Mouse (Mus musculus) cerebellum, adult 2 months (tissue): Measurements from ENCODE around the gene Iqsec2. TPM values are rescaled to one million over a fixed set of nuclear protein-coding genes. Genes with fewer than 3 reads are reported as not detected.

ENCODE experiments used
- DNase-seq, 2 experiments: peaks; one replicate each; pipeline ENCODE4 v3.0.0; 2021
- H3K27ac ChIP-seq: fragments of 200-500 bp; 2 replicates; pipeline ENCODE4 v1.5.1; 2012; ENCODE audit warnings: low read length, control low read depth, inconsistent platforms; ENCODE audit not compliant: insufficient read depth
- H3K27me3 ChIP-seq: fragments of 200-500 bp; 2 replicates; pipeline ENCODE4 v1.6.1; 2012; ENCODE audit warnings: inconsistent platforms, mild to moderate bottlenecking, low read length, moderate library complexity; ENCODE audit not compliant: control insufficient read depth, insufficient read depth
- H3K4me1 ChIP-seq: fragments of 200-500 bp; 2 replicates; pipeline ENCODE4 v1.6.1; 2011; ENCODE audit warnings: low read length; ENCODE audit not compliant: control insufficient read depth, insufficient read depth
- H3K4me3 ChIP-seq: fragments of 200-500 bp; replicated peaks from 2 replicates; pipeline ENCODE3; 2011; ENCODE audit warnings: mild to moderate bottlenecking, low read depth, low read length, control low read depth; ENCODE audit not compliant: insufficient read depth
- CTCF ChIP-seq: fragments of 200-500 bp; IDR thresholded peaks from 2 replicates; pipeline ENCODE4 v1.5.1; 2011; ENCODE audit warnings: low read depth, mild to moderate bottlenecking, control low read depth, low read length, moderate library complexity, borderline replicate concordance; ENCODE audit not compliant: insufficient read depth
- POLR2A ChIP-seq: fragments of 200-500 bp; IDR thresholded peaks from 2 replicates; pipeline ENCODE4 v1.6.1; 2011; ENCODE audit warnings: low read length, control low read depth, borderline replicate concordance; ENCODE audit not compliant: insufficient read depth
- WGBS: fragments of 180-500 bp; shearing (Covaris S2); methylation state at CpG from one replicate; pipeline ENCODE4 v1.1.7; 2018; 5-methylcytosine and 5-hydroxymethylcytosine counted together
- polyA plus RNA-seq: library from polyadenylated mRNA; depleted of rRNA; stranded (reverse); fragments of >200 nt; gene quantifications from 2 replicates; pipeline ENCODE4 v1.2.3, GENCODE M21; 2012

The Iqsec2 gene
- polyA plus RNA-seq, 1 experiment, result 84.7 TPM

DNA sequence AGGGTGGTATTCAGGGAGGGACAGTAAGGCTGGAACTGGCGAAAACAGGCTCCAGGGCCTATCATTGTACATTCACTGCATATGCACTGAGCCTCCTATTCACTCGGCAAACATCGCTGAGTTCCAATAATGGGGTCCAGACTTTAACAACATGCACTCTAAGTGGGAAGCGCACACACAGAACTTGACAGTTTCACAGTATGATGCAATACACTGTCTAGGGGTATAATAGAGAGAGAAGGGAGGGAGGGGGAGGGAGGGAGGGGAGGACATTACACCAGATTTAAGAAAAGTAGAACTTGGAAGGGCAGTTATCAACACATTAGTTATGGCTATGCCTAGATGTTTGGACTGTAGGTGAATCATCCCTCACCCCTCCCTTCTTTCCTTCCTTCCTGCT, 59.2 kb downstream of the Iqsec2 start:
- WGBS, result 61% methylated on average over 4 of the region's 4 CpGs
- Histone ChIP-seq H3K4me3 (no peak overlapping the region), H3K27me3 (no peaks in the 10 kb centered on the region), H3K4me1 (peaks cover 6% of the 10 kb centered on the region), H3K27ac (0 out of 2 replicates have a peak overlapping the region, but pooled peaks have one; percentile 36)
- no peak for TF ChIP-seq CTCF
- TF ChIP-seq POLR2A, result no peak
- no peak for DNase-seq

DNA sequence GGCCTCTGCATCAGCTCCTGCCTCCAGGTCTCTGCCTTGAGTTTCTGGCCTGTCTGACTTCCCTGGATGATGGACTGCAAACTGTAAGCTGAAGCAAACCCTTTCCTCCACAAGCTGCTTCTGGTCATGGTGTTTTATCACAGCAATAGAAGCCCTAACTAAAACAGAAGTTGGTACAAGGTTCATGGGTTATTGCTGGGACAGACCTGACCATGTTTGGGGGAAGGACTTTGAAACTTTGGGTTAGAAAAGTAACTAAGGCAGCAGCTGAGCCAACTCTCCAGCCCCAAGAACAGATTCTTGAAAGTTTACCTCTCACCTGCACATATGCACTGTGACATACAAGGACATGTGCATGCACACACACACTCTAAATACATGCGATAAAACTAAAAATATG, 61.4 kb downstream of the Iqsec2 start:
- 100% methylated on average over 1 of the region's 1 CpGs for WGBS
- Histone ChIP-seq H3K4me1 (peaks cover 3% of the 10 kb centered on the region), H3K27me3 (no peaks in the 10 kb centered on the region), H3K4me3 (no peak overlapping the region), H3K27ac (no peak overlapping the region)
- no peak for DNase-seq
- no peak for TF ChIP-seq CTCF
- no peak for TF ChIP-seq POLR2A

- TF ChIP-seq POLR2A (no peak), CTCF (no peak)
- Histone ChIP-seq H3K27me3 (no peaks in the 10 kb centered on the region), H3K27ac (no peak overlapping the region), H3K4me3 (no peak overlapping the region), H3K4me1 (no peaks in the 10 kb centered on the region)
- DNase-seq, result no peak
- 97% methylated on average over 1 of the region's 1 CpGs for WGBS
Measured at GRCm38 (mm10) chrX:152214703-152215102, 70.6 kb downstream of the Iqsec2 start.

DNA sequence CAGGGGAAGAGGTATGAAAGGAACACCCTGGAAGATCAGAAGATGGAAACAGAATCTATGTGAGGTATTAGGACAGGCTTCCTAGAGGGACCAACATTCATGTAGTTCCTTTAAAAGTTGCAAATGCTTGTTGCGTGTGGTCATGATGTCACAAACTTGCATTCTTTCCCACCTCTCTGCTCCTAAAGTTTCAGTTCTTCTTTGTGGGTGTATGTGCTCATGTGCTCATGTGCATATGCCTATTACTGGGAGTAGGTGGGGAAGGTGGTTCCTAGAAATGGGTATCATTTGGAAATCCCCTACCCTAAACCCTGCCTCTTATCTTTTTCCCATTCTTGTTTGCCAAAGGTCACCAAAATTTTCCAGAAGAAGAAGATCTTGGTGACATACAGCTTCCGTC, 74.5 kb downstream of the Iqsec2 start:
- no peak for TF ChIP-seq CTCF
- no peak for TF ChIP-seq POLR2A
- no peak overlapping the region for H3K4me3 ChIP-seq
- WGBS, result 92% methylated on average over 2 of the region's 2 CpGs

GRCm38 (mm10) chrX:152221721-152222120, 77.7 kb downstream of the Iqsec2 start:
- Histone ChIP-seq H3K27me3 (no peaks in the 10 kb centered on the region), H3K4me1 (peaks cover 12% of the 10 kb centered on the region), H3K27ac (peak overlapping the region; percentile 24; the same call in 1 of the 2 replicates), H3K4me3 (no peak overlapping the region)
- DNase-seq, result peak; percentile 25 to 61
- no peak for TF ChIP-seq POLR2A
- TF ChIP-seq CTCF, result no peak
- 29% methylated on average over 4 of the region's 4 CpGs for WGBS

More for the DNA sequence above, 74.5 kb downstream of the Iqsec2 start:
- peaks cover 12% of the 10 kb centered on the region for H3K4me1 ChIP-seq
- no peak for DNase-seq
- no peak overlapping the region for H3K27ac ChIP-seq
- H3K27me3 ChIP-seq, result no peaks in the 10 kb centered on the region

DNA sequence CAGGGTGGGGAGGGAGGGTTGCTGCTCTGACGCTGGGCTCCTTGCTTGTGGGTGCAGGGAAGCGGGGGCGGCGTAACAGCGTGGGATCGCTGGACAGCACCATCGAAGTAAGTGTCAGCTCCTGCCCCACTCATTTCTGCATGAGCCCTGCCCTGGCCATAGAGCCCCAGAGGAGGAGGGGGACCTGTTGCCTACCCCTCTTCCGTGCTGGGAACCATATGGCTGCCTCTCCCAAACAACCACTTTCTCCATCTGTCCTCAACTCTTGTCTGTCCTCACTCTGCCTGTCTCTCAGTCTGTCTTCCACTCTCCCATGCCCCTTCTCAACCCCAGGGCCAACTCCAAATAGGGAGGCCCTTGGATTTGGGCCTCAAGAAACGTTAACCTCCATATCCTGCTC, 78.2 kb downstream of the Iqsec2 start:
- DNase-seq, result peak; percentile 58 to 60

GRCm38 (mm10) chrX:152223313-152223712, 79.2 kb downstream of the Iqsec2 start:
- Histone ChIP-seq H3K4me1 (peaks cover 12% of the 10 kb centered on the region), H3K27ac (no peak overlapping the region), H3K4me3 (no peak overlapping the region), H3K27me3 (no peaks in the 10 kb centered on the region)
- no peak for TF ChIP-seq CTCF
- TF ChIP-seq POLR2A, result no peak
- WGBS, result 67% methylated on average over 6 of the region's 6 CpGs
- peak in 1 of 2 experiments; percentile 24 for DNase-seq

More for the DNA sequence above, 78.2 kb downstream of the Iqsec2 start:
- Histone ChIP-seq H3K27ac (peak overlapping the region; percentile 24; the same call in 1 of the 2 replicates), H3K27me3 (no peaks in the 10 kb centered on the region), H3K4me3 (no peak overlapping the region), H3K4me1 (peaks cover 12% of the 10 kb centered on the region)
- 15% methylated on average over 9 of the region's 9 CpGs for WGBS
- TF ChIP-seq CTCF, result no peak
- TF ChIP-seq POLR2A, result no peak

GRCm38 (mm10) chrX:152224280-152224679, 80.2 kb downstream of the Iqsec2 start:
- DNase-seq, result no peak
- Histone ChIP-seq H3K4me3 (no peak overlapping the region), H3K27ac (no peak overlapping the region), H3K27me3 (no peaks in the 10 kb centered on the region), H3K4me1 (peaks cover 12% of the 10 kb centered on the region)
- 72% methylated on average over 5 of the region's 5 CpGs for WGBS
- no peak for TF ChIP-seq POLR2A
- no peak for TF ChIP-seq CTCF
